Mouse (Mus musculus): ENCODE results near the gene Pde2a. TPM values are rescaled to one million over a fixed set of nuclear protein-coding genes. Genes with fewer than 3 reads are reported as not detected.

Gene Pde2a
- polyA plus RNA-seq, 1 experiment from 2014 or later: 11.5 TPM

- H3K27me3 ChIP-seq (replicated peaks): peaks cover 4% of the 10 kb centered on the region; the same call in 1 of the 2 replicates
- H3K36me3 ChIP-seq: no peaks in the 10 kb centered on the region
- H3K4me2 ChIP-seq: no peak overlapping the region
- 62% methylated on average over 6 of the region's 6 CpGs for WGBS
- no peak overlapping the region for H3K9ac ChIP-seq
- no peak for ATAC-seq (ENCODE audit: extremely low read depth, insufficient number of reproducible peaks, low FRiP score, low TSS enrichment)
- peaks cover 5% of the 10 kb centered on the region for H3K4me1 ChIP-seq
- H3K27ac ChIP-seq (replicated peaks): no peak overlapping the region
- H3K4me3 ChIP-seq: no peak overlapping the region
- no peaks in the 10 kb centered on the region for H3K9me3 ChIP-seq
Measured at GRCm38 (mm10) chr7:101516460-101516859, 95.0 kb downstream of the Pde2a start.

- 63% methylated on average over 1 of the region's 1 CpGs for WGBS
- ATAC-seq (ENCODE audit: extremely low read depth, insufficient number of reproducible peaks, low FRiP score, low TSS enrichment): no peak
- H3K27me3 ChIP-seq (replicated peaks): 0 out of 2 replicates have a peak, but pooled peaks cover 4% of the 10 kb centered on the region
- no peaks in the 10 kb centered on the region for H3K36me3 ChIP-seq
- no peak overlapping the region for H3K4me3 ChIP-seq
- no peaks in the 10 kb centered on the region for H3K9me3 ChIP-seq
- no peak overlapping the region for H3K9ac ChIP-seq
- H3K4me1 ChIP-seq: no peaks in the 10 kb centered on the region
- no peak overlapping the region for H3K27ac ChIP-seq (replicated peaks)
- no peak overlapping the region for H3K4me2 ChIP-seq
Measured at GRCm38 (mm10) chr7:101521696-101522095, 100.2 kb downstream of the Pde2a start.

- Histone ChIP-seq H3K27me3 (replicated peaks) (0 out of 2 replicates have a peak, but pooled peaks cover 4% of the 10 kb centered on the region), H3K9me3 (no peaks in the 10 kb centered on the region), H3K4me3 (no peak overlapping the region), H3K36me3 (no peaks in the 10 kb centered on the region), H3K9ac (no peak overlapping the region), H3K27ac (replicated peaks) (no peak overlapping the region), H3K4me1 (no peaks in the 10 kb centered on the region), H3K4me2 (no peak overlapping the region)
- ATAC-seq (ENCODE audit: extremely low read depth, insufficient number of reproducible peaks, low FRiP score, low TSS enrichment): no peak
- 67% methylated on average over 2 of the region's 2 CpGs for WGBS
Measured at GRCm38 (mm10) chr7:101523205-101523604, 101.7 kb downstream of the Pde2a start.

GRCm38 (mm10) chr7:101526484-101526883 is 105.0 kb downstream of the Pde2a start:
- no peak overlapping the region for H3K4me2 ChIP-seq
- 54% methylated on average over 7 of the region's 7 CpGs for WGBS
- H3K27me3 ChIP-seq (replicated peaks): 0 out of 2 replicates have a peak, but pooled peaks cover 4% of the 10 kb centered on the region

GRCm38 (mm10) chr7:101534428-101534827 is 112.9 kb downstream of the Pde2a start:
- H3K4me3 ChIP-seq: no peak overlapping the region
- H3K9ac ChIP-seq: no peak overlapping the region
- no peaks in the 10 kb centered on the region for H3K4me1 ChIP-seq
- H3K36me3 ChIP-seq: no peaks in the 10 kb centered on the region
- peaks cover 13% of the 10 kb centered on the region; the same call in 1 of the 2 replicates for H3K27me3 ChIP-seq (replicated peaks)
- ATAC-seq (ENCODE audit: extremely low read depth, insufficient number of reproducible peaks, low FRiP score, low TSS enrichment): no peak
- H3K4me2 ChIP-seq: no peak overlapping the region
- no peak overlapping the region for H3K27ac ChIP-seq (replicated peaks)
- no peaks in the 10 kb centered on the region for H3K9me3 ChIP-seq
- WGBS: 31% methylated on average over 5 of the region's 5 CpGs

More at GRCm38 (mm10) chr7:101526484-101526883, 105.0 kb downstream of the Pde2a start:
- Histone ChIP-seq H3K4me1 (no peaks in the 10 kb centered on the region), H3K9me3 (no peaks in the 10 kb centered on the region), H3K4me3 (no peak overlapping the region), H3K9ac (no peak overlapping the region), H3K36me3 (no peaks in the 10 kb centered on the region), H3K27ac (replicated peaks) (no peak overlapping the region)
- ATAC-seq (ENCODE audit: extremely low read depth, insufficient number of reproducible peaks, low FRiP score, low TSS enrichment): no peak

- H3K36me3 ChIP-seq: no peaks in the 10 kb centered on the region
- ATAC-seq (ENCODE audit: extremely low read depth, insufficient number of reproducible peaks, low FRiP score, low TSS enrichment): no peak
- no peak overlapping the region for H3K4me3 ChIP-seq
- H3K27ac ChIP-seq (replicated peaks): no peak overlapping the region
- no peaks in the 10 kb centered on the region for H3K9me3 ChIP-seq
- no peak overlapping the region for H3K9ac ChIP-seq
- no peak overlapping the region for H3K4me2 ChIP-seq
- WGBS: 73% methylated on average over 10 of the region's 10 CpGs
- H3K27me3 ChIP-seq (replicated peaks): peaks cover 16% of the 10 kb centered on the region; the same call in 1 of the 2 replicates
- H3K4me1 ChIP-seq: 0 out of 2 replicates have a peak, but pooled peaks cover 3% of the 10 kb centered on the region
Measured at GRCm38 (mm10) chr7:101535102-101535501, 113.6 kb downstream of the Pde2a start.

- H3K4me3 ChIP-seq: no peak overlapping the region
- H3K4me2 ChIP-seq: no peak overlapping the region
- ATAC-seq (ENCODE audit: extremely low read depth, insufficient number of reproducible peaks, low FRiP score, low TSS enrichment): no peak
- H3K36me3 ChIP-seq: no peaks in the 10 kb centered on the region
- no peak overlapping the region for H3K9ac ChIP-seq
- 71% methylated on average over 5 of the region's 5 CpGs for WGBS
- no peaks in the 10 kb centered on the region for H3K9me3 ChIP-seq
- H3K4me1 ChIP-seq: 0 out of 2 replicates have a peak, but pooled peaks cover 3% of the 10 kb centered on the region
- peaks cover 16% of the 10 kb centered on the region; the same call in 1 of the 2 replicates for H3K27me3 ChIP-seq (replicated peaks)
- no peak overlapping the region for H3K27ac ChIP-seq (replicated peaks)
Measured at GRCm38 (mm10) chr7:101535517-101535916, 114.0 kb downstream of the Pde2a start.

GRCm38 (mm10) chr7:101537541-101537940 is 116.0 kb downstream of the Pde2a start:
- H3K9me3 ChIP-seq: no peaks in the 10 kb centered on the region
- no peak overlapping the region for H3K4me2 ChIP-seq
- H3K27me3 ChIP-seq (replicated peaks): peaks cover 16% of the 10 kb centered on the region; the same call in 1 of the 2 replicates
- no peak overlapping the region for H3K27ac ChIP-seq (replicated peaks)
- no peak overlapping the region for H3K4me3 ChIP-seq
- 50% methylated on average over 8 of the region's 8 CpGs for WGBS
- no peak overlapping the region for H3K9ac ChIP-seq
- H3K36me3 ChIP-seq: no peaks in the 10 kb centered on the region
- ATAC-seq (ENCODE audit: extremely low read depth, insufficient number of reproducible peaks, low FRiP score, low TSS enrichment): no peak
- H3K4me1 ChIP-seq: 0 out of 2 replicates have a peak, but pooled peaks cover 8% of the 10 kb centered on the region

- Histone ChIP-seq H3K9me3 (no peaks in the 10 kb centered on the region), H3K27me3 (replicated peaks) (peaks cover 16% of the 10 kb centered on the region; the same call in 1 of the 2 replicates), H3K9ac (no peak overlapping the region), H3K36me3 (no peaks in the 10 kb centered on the region), H3K4me1 (0 out of 2 replicates have a peak, but pooled peaks cover 8% of the 10 kb centered on the region), H3K4me2 (no peak overlapping the region), H3K27ac (replicated peaks) (no peak overlapping the region), H3K4me3 (no peak overlapping the region)
- no peak for ATAC-seq (ENCODE audit: extremely low read depth, insufficient number of reproducible peaks, low FRiP score, low TSS enrichment)
- WGBS: 39% methylated on average over 14 of the region's 14 CpGs
Measured at GRCm38 (mm10) chr7:101538141-101538933, 116.8 kb downstream of the Pde2a start.

- Histone ChIP-seq H3K27me3 (replicated peaks) (peaks cover 6% of the 10 kb centered on the region; the same call in 1 of the 2 replicates), H3K9ac (no peak overlapping the region), H3K9me3 (no peaks in the 10 kb centered on the region), H3K4me1 (0 out of 2 replicates have a peak, but pooled peaks cover 8% of the 10 kb centered on the region), H3K4me3 (no peak overlapping the region), H3K4me2 (no peak overlapping the region), H3K36me3 (no peaks in the 10 kb centered on the region), H3K27ac (replicated peaks) (no peak overlapping the region)
- WGBS: 34% methylated on average over 9 of the region's 9 CpGs
- ATAC-seq (ENCODE audit: extremely low read depth, insufficient number of reproducible peaks, low FRiP score, low TSS enrichment): no peak
Measured at GRCm38 (mm10) chr7:101539774-101540173, 118.3 kb downstream of the Pde2a start.

GRCm38 (mm10) chr7:101540684-101541083 is 119.2 kb downstream of the Pde2a start:
- Histone ChIP-seq H3K27ac (replicated peaks) (no peak overlapping the region), H3K36me3 (no peaks in the 10 kb centered on the region), H3K9ac (no peak overlapping the region), H3K4me2 (no peak overlapping the region), H3K9me3 (no peaks in the 10 kb centered on the region), H3K27me3 (replicated peaks) (peaks cover 6% of the 10 kb centered on the region; the same call in 1 of the 2 replicates), H3K4me1 (0 out of 2 replicates have a peak, but pooled peaks cover 8% of the 10 kb centered on the region), H3K4me3 (no peak overlapping the region)
- no peak; the same call in 1 of the 2 replicates for ATAC-seq (ENCODE audit: extremely low read depth, insufficient number of reproducible peaks, low FRiP score, low TSS enrichment)
- WGBS: 53% methylated on average over 5 of the region's 5 CpGs

Data from heart, embryonic 13.5 days (tissue).